Mouse (Mus musculus) C2C12 (cell line): ENCODE data around the gene Adamts16.

Source experiments
- CTCF ChIP-seq: IDR thresholded peaks from one replicate; pipeline ENCODE4 v1.5.1; 2011; ENCODE audit not compliant: control insufficient read depth, insufficient read depth, insufficient read length
- MAX ChIP-seq: IDR thresholded peaks from one replicate; pipeline ENCODE4 v1.6.1; 2011; ENCODE audit warnings: mild to moderate bottlenecking, control low read depth
- USF1 ChIP-seq: IDR thresholded peaks from one replicate; pipeline ENCODE4 v1.6.1; 2011; ENCODE audit warnings: low read depth, mild to moderate bottlenecking, control low read depth, moderate library complexity

DNA sequence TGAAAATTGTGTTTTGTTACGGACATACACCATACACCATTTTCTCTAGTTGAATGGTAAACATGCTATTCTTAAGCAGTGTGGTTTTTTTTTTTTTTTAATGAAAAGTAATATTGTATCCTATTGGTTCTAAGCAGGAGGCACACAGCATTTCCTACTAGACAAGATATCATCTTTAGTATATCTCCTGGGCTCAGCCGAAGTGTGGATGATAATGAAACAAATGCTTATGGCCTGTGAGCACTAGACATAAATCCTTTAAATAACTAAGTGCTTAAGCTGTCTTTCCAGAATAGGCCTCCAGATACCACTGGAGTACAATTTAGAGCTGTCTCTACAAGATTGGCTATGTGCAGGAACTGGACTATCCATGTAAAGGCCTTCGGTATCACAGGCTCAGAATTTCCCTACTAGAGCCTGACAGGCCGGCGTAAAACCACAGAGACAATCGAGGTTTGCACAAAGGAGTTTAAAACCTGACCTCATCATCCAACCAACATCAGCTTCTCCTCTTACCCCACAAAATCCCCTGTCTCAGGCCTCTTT lies 8.9 kb downstream of the Adamts16 start:
- TF ChIP-seq CTCF (no peak), USF1 (no peak), MAX (no peak)
